Mouse (Mus musculus) lung, postnatal 0 days (tissue): ENCODE measurements around the gene Vmn1r14. TPM values are rescaled to one million over a fixed set of nuclear protein-coding genes. Genes with fewer than 3 reads are reported as not detected.
"Not testable (repeated sequence)": the region's sequence is repeated elsewhere in the genome, so short reads cannot be mapped to it uniquely, and the experiment has no call there.

Experiments used
- ATAC-seq: fragments of 200-750 bp; cut with Nextera tagmentation; 2 replicates; pipeline ENCODE4 v1.8.0; 2017; ENCODE audit warnings: moderate library complexity
- DNase-seq: peaks from one replicate; pipeline ENCODE4 v3.0.0-alpha.2; 2016; ENCODE audit warnings: low spot score
- H3K27ac ChIP-seq: fragments of 300-500 bp; sonication (generic); 2 replicates; pipeline ENCODE4 v1.5.1; 2014; ENCODE audit warnings: antibody characterized with exemption, mild to moderate bottlenecking, low read length, mixed read lengths
- H3K27me3 ChIP-seq: fragments of 300-500 bp; sonication (generic); replicated peaks from 2 replicates; pipeline ENCODE4 v1.6.1; 2014; ENCODE audit warnings: low read length, mixed read lengths; ENCODE audit not compliant: insufficient read depth
- H3K36me3 ChIP-seq: fragments of 300-500 bp; sonication (generic); 2 replicates; pipeline ENCODE4 v1.6.1; 2014; ENCODE audit warnings: low read length, mixed read lengths; ENCODE audit not compliant: insufficient read depth
- H3K4me1 ChIP-seq: fragments of 300-500 bp; sonication (generic); 2 replicates; pipeline ENCODE4 v1.6.1; 2014; ENCODE audit warnings: antibody characterized with exemption, low read depth, low read length, mixed read lengths; ENCODE audit not compliant: insufficient read depth
- H3K4me2 ChIP-seq: fragments of 300-500 bp; sonication (generic); replicated peaks from 2 replicates; pipeline ENCODE4 v1.6.1; 2014; ENCODE audit warnings: low read depth, mild to moderate bottlenecking, low read length, moderate library complexity, mixed read lengths
- H3K4me3 ChIP-seq: fragments of 300-500 bp; sonication (generic); 2 replicates; pipeline ENCODE4 v1.5.1; 2014; ENCODE audit warnings: low read depth, low read length
- H3K9ac ChIP-seq: fragments of 300-500 bp; sonication (generic); replicated peaks from 2 replicates; pipeline ENCODE4 v1.6.1; 2014; ENCODE audit warnings: low read depth, mild to moderate bottlenecking
- H3K9me3 ChIP-seq: fragments of 300-500 bp; sonication (generic); 2 replicates; pipeline ENCODE4 v1.6.1; 2016; ENCODE audit warnings: low read length, mixed read lengths
- CTCF ChIP-seq: IDR thresholded peaks from 2 replicates; pipeline ENCODE4 v1.5.1; 2016; ENCODE audit warnings: antibody characterized with exemption, mild to moderate bottlenecking
- EP300 ChIP-seq: IDR thresholded peaks from 2 replicates; pipeline ENCODE4 v1.6.1; 2016; ENCODE audit warnings: antibody characterized with exemption, mild to moderate bottlenecking, control low read depth
- WGBS: fragments of 180-500 bp; shearing (Covaris S2); extraction: QIAGEN DNeasy Blood & Tissue Kit; methylation state at CpG from one replicate; pipeline ENCODE4 v1.1.7; 2014; 5-methylcytosine and 5-hydroxymethylcytosine counted together
- polyA plus RNA-seq: library from polyadenylated mRNA; unstranded; fragments of >200 nt; fragmentation: Nextera tagmentation; extraction: Ambion mirVana; gene quantifications from 2 replicates; pipeline ENCODE4 v1.2.1, GENCODE M21; 2015

The Vmn1r14 gene
- polyA plus RNA-seq: not detected in 2 replicates

- DNase-seq (no peak), ATAC-seq (no peak)
- no peak within 1 kb of the TSS for H3K27ac ChIP-seq
- TF ChIP-seq CTCF: no peak
- TF ChIP-seq EP300: no peak
- no peaks in the 10 kb centered on the region for H3K4me1 ChIP-seq
- no peak within 1 kb of the TSS for H3K4me3 ChIP-seq
- no peaks in the 10 kb centered on the region for H3K27me3 ChIP-seq
- H3K9me3 ChIP-seq: no peaks in the 10 kb centered on the region
- H3K9ac ChIP-seq: no peak within 1 kb of the TSS
- no peaks in the 10 kb centered on the region for H3K36me3 ChIP-seq
- no peak within 1 kb of the TSS for H3K4me2 ChIP-seq
- 90% methylated on average over 3 of the region's 3 CpGs for WGBS
Observed at GRCm38 (mm10) chr6:57231386-57231785, at the start of gene Vmn1r14. Vmn1r14 (plus strand) TSS chr6:57231686.

- not testable (repeated sequence) for H3K27me3 ChIP-seq
- 51% methylated on average over 3 of the region's 3 CpGs for WGBS
Observed at GRCm38 (mm10) chr6:57190016-57190415, 41.5 kb upstream of the Vmn1r14 start.

GRCm38 (mm10) chr6:57202990-57203389, 28.5 kb upstream of the Vmn1r14 start, which contains the start of gene Vmn1r13:
Vmn1r13 (plus strand) TSS chr6:57203290.
- DNase-seq, H3K4me3 ChIP-seq, H3K4me1 ChIP-seq, H3K9me3 ChIP-seq, H3K27me3 ChIP-seq, ATAC-seq, H3K27ac ChIP-seq, H3K36me3 ChIP-seq, H3K9ac ChIP-seq, H3K4me2 ChIP-seq: not testable (repeated sequence)
- 85% methylated on average over 1 of the region's 1 CpGs for WGBS

More at GRCm38 (mm10) chr6:57190016-57190415, 41.5 kb upstream of the Vmn1r14 start:
- not testable (repeated sequence) for H3K4me2 ChIP-seq, H3K4me3 ChIP-seq, H3K36me3 ChIP-seq, ATAC-seq, H3K27ac ChIP-seq, H3K9me3 ChIP-seq, H3K9ac ChIP-seq, H3K4me1 ChIP-seq, DNase-seq

GRCm38 (mm10) chr6:57257652-57258051, 26.2 kb downstream of the Vmn1r14 start, which contains the start of gene Vmn1r15:
Vmn1r15 (plus strand) TSS chr6:57257952.
- no peak for TF ChIP-seq CTCF
- no peak for TF ChIP-seq EP300
- DNase-seq: no peak
- no peak within 1 kb of the TSS for H3K27ac ChIP-seq
- WGBS: 55% methylated on average over 1 of the region's 1 CpGs
- ATAC-seq: no peak
- no peaks in the 10 kb centered on the region for H3K27me3 ChIP-seq
- H3K9me3 ChIP-seq: no peaks in the 10 kb centered on the region
- H3K4me2 ChIP-seq: no peak within 1 kb of the TSS
- H3K36me3 ChIP-seq: no peaks in the 10 kb centered on the region
- H3K9ac ChIP-seq: no peak within 1 kb of the TSS
- H3K4me1 ChIP-seq: no peaks in the 10 kb centered on the region
- no peak within 1 kb of the TSS for H3K4me3 ChIP-seq

GRCm38 (mm10) chr6:57260990-57261389, 29.5 kb downstream of the Vmn1r14 start:
- no peaks in the 10 kb centered on the region for H3K4me1 ChIP-seq
- ATAC-seq (no peak), DNase-seq (no peak)
- H3K36me3 ChIP-seq: no peaks in the 10 kb centered on the region
- no peak overlapping the region for H3K4me3 ChIP-seq
- H3K9ac ChIP-seq: no peak overlapping the region
- H3K4me2 ChIP-seq: no peak overlapping the region
- H3K9me3 ChIP-seq: no peaks in the 10 kb centered on the region
- H3K27ac ChIP-seq: no peak overlapping the region
- no peaks in the 10 kb centered on the region for H3K27me3 ChIP-seq
- 69% methylated on average over 2 of the region's 2 CpGs for WGBS
- TF ChIP-seq CTCF: no peak
- TF ChIP-seq EP300: no peak

GRCm38 (mm10) chr6:57271881-57272280, 40.4 kb downstream of the Vmn1r14 start:
- H3K4me2 ChIP-seq: no peak overlapping the region
- DNase-seq (no peak), ATAC-seq (no peak)
- TF ChIP-seq CTCF: no peak
- no peak for TF ChIP-seq EP300
- H3K36me3 ChIP-seq: no peaks in the 10 kb centered on the region
- no peak overlapping the region for H3K4me3 ChIP-seq
- no peaks in the 10 kb centered on the region for H3K4me1 ChIP-seq
- whole genome bisulfite sequencing: 57% methylated on average over 3 of the region's 3 CpGs
- H3K9ac ChIP-seq: no peak overlapping the region
- no peak overlapping the region for H3K27ac ChIP-seq
- no peaks in the 10 kb centered on the region for H3K27me3 ChIP-seq
- no peaks in the 10 kb centered on the region for H3K9me3 ChIP-seq

GRCm38 (mm10) chr6:57272517-57272916, 41.0 kb downstream of the Vmn1r14 start:
- Histone ChIP-seq H3K4me3 (no peak overlapping the region), H3K9ac (no peak overlapping the region), H3K36me3 (no peaks in the 10 kb centered on the region), H3K4me2 (no peak overlapping the region), H3K9me3 (no peaks in the 10 kb centered on the region), H3K27ac (no peak overlapping the region), H3K4me1 (no peaks in the 10 kb centered on the region), H3K27me3 (no peaks in the 10 kb centered on the region)
- ATAC-seq: no peak
- TF ChIP-seq EP300 (no peak), CTCF (no peak)
- no peak for DNase-seq
